15 mouse cellular contexts compared by ENCODE assay signal in genomic region chr14:21631665-21632200, GRCm38 (mm10).
DNase-seq lines count a peak whose midpoint lies in the region; ATAC-seq and TF ChIP-seq lines count a peak whose summit lies in the region.
"Had no signal": no experiment of that assay in that cellular context is flagged by ENCODE, and none has a peak within 500 bp of the region (broad histone marks: within the 10 kb centered on the region; RNA-seq: fewer than 3 reads in every experiment).

No protein-coding gene starts in this region.

- no peak for DNase-seq in hindbrain, embryonic 10.5 days (ENCODE audit: low spot score)
- no peak for DNase-seq in hindbrain, embryonic 11.5 days (ENCODE audit: low spot score)
- DNase-seq in midbrain, postnatal 0 days (ENCODE audit: low spot score): no peak
- DNase-seq in kidney, postnatal 36 days: no peak
- DNase-seq in spleen, postnatal 14 days (ENCODE audit: low spot score in 2 of 2): no peak
- DNase-seq: adrenal gland, postnatal 25 days; heart, postnatal 4 days; lung, adult 2 months; thymus, postnatal 25 days had no signal

- no peak for TF ChIP-seq CTCF in midbrain, postnatal 0 days (IDR thresholded peaks at IDR 0.05)

- H3K27ac ChIP-seq in hindbrain, embryonic 10.5 days: 0 out of 2 replicates have a peak overlapping the region, but pooled peaks have one; percentile 24
- no peak overlapping the region for H3K27ac ChIP-seq in hindbrain, embryonic 11.5 days (ENCODE audit: low read depth, low read length)
- H3K27ac ChIP-seq in forebrain, embryonic 15.5 days (replicated peaks): peak overlapping the region; percentile 52
- peak overlapping the region; percentile 48; the same call in 1 of the 2 replicates for H3K27ac ChIP-seq in hindbrain, embryonic 16.5 days (ENCODE audit: low read depth, low read length)
- H3K27ac ChIP-seq in midbrain, postnatal 0 days (ENCODE audit: low read depth, low read length): peak overlapping the region; percentile 40

- no peaks in the 10 kb centered on the region for H3K9me3 ChIP-seq in hindbrain, embryonic 10.5 days
- H3K9me3 ChIP-seq in hindbrain, embryonic 11.5 days (ENCODE audit: control insufficient read depth, low read length): no peaks in the 10 kb centered on the region
- H3K9me3 ChIP-seq in forebrain, embryonic 15.5 days: no peaks in the 10 kb centered on the region
- H3K9me3 ChIP-seq in hindbrain, embryonic 16.5 days (ENCODE audit: control insufficient read depth, low read length): no peaks in the 10 kb centered on the region
- no peaks in the 10 kb centered on the region for H3K9me3 ChIP-seq in midbrain, postnatal 0 days (ENCODE audit: low read length)
- H3K9me3 ChIP-seq: limb, embryonic 12.5 days; stomach, embryonic 15.5 days had no signal

- peaks cover 58% of the 10 kb centered on the region for H3K36me3 ChIP-seq in hindbrain, embryonic 10.5 days
- 0 out of 2 replicates have a peak, but pooled peaks cover 5% of the 10 kb centered on the region for H3K36me3 ChIP-seq in hindbrain, embryonic 11.5 days (ENCODE audit: control insufficient read depth, insufficient read depth, low read length)
- peaks cover 51% of the 10 kb centered on the region for H3K36me3 ChIP-seq in forebrain, embryonic 15.5 days
- peaks cover 13% of the 10 kb centered on the region for H3K36me3 ChIP-seq in hindbrain, embryonic 16.5 days (ENCODE audit: control insufficient read depth, insufficient read depth, low read length)
- peaks cover 19% of the 10 kb centered on the region for H3K36me3 ChIP-seq in midbrain, postnatal 0 days (ENCODE audit: insufficient read depth, low read length)

- H3K4me1 ChIP-seq in hindbrain, embryonic 10.5 days (replicated peaks): no peaks in the 10 kb centered on the region
- H3K4me1 ChIP-seq in hindbrain, embryonic 11.5 days (replicated peaks; ENCODE audit: control insufficient read depth, insufficient read depth, low read length): no peaks in the 10 kb centered on the region
- peaks cover 4% of the 10 kb centered on the region; the same call in 1 of the 2 replicates for H3K4me1 ChIP-seq in forebrain, embryonic 15.5 days
- H3K4me1 ChIP-seq in hindbrain, embryonic 16.5 days (ENCODE audit: control insufficient read depth, insufficient read depth, low read depth, low read length): no peaks in the 10 kb centered on the region; the same call in 1 of the 2 replicates
- no peaks in the 10 kb centered on the region for H3K4me1 ChIP-seq in midbrain, postnatal 0 days (ENCODE audit: insufficient read depth, low read length)
- H3K4me1 ChIP-seq: stomach, embryonic 15.5 days had no signal

- no peak overlapping the region for H3K4me3 ChIP-seq in hindbrain, embryonic 10.5 days
- H3K4me3 ChIP-seq in hindbrain, embryonic 11.5 days (ENCODE audit: low read depth, low read length): no peak overlapping the region
- H3K4me3 ChIP-seq in forebrain, embryonic 15.5 days: no peak overlapping the region
- H3K4me3 ChIP-seq in hindbrain, embryonic 16.5 days (ENCODE audit: low read length): no peak overlapping the region
- H3K4me3 ChIP-seq in midbrain, postnatal 0 days (ENCODE audit: low read depth, low read length): no peak overlapping the region
- H3K4me3 ChIP-seq: limb, embryonic 12.5 days; stomach, embryonic 15.5 days had no signal

- no peak overlapping the region for H3K4me2 ChIP-seq in hindbrain, embryonic 11.5 days (replicated peaks; ENCODE audit: low read depth, low read length)
- H3K4me2 ChIP-seq in forebrain, embryonic 15.5 days (replicated peaks): no peak overlapping the region
- no peak overlapping the region for H3K4me2 ChIP-seq in hindbrain, embryonic 16.5 days (ENCODE audit: low read length)
- no peak overlapping the region for H3K4me2 ChIP-seq in midbrain, postnatal 0 days (ENCODE audit: low read depth, low read length, poor library complexity, severe bottlenecking)
- H3K4me2 ChIP-seq: heart, embryonic 11.5 days; limb, embryonic 12.5 days; stomach, embryonic 15.5 days had no signal

- no peak for ATAC-seq in hindbrain, embryonic 11.5 days (ENCODE audit: low FRiP score)
- ATAC-seq in forebrain, embryonic 15.5 days (replicated peaks): no peak
- no peak; the same call in 1 of the 2 replicates for ATAC-seq in hindbrain, embryonic 16.5 days
- no peak for ATAC-seq in midbrain, postnatal 0 days (ENCODE audit: low FRiP score)
- no peak for ATAC-seq in megakaryocyte-erythroid progenitor cell, adult 5-6 weeks (replicated peaks; ENCODE audit: low FRiP score, low TSS enrichment, poor library complexity, severe bottlenecking)

- H3K27me3 ChIP-seq in hindbrain, embryonic 10.5 days (ENCODE audit: insufficient read depth, poor library complexity, severe bottlenecking): no peaks in the 10 kb centered on the region
- no peaks in the 10 kb centered on the region for H3K27me3 ChIP-seq in hindbrain, embryonic 11.5 days (ENCODE audit: control insufficient read depth, insufficient read depth, low read length)
- no peaks in the 10 kb centered on the region for H3K27me3 ChIP-seq in forebrain, embryonic 15.5 days
- no peaks in the 10 kb centered on the region for H3K27me3 ChIP-seq in hindbrain, embryonic 16.5 days (replicated peaks; ENCODE audit: control insufficient read depth, insufficient read depth, low read length)
- no peaks in the 10 kb centered on the region for H3K27me3 ChIP-seq in midbrain, postnatal 0 days (ENCODE audit: insufficient read depth, low read length)
- H3K27me3 ChIP-seq: limb, embryonic 12.5 days; stomach, embryonic 15.5 days had no signal

- H3K9ac ChIP-seq in hindbrain, embryonic 11.5 days (ENCODE audit: low read depth, low read length): no peak overlapping the region
- H3K9ac ChIP-seq in forebrain, embryonic 15.5 days (replicated peaks): no peak overlapping the region
- H3K9ac ChIP-seq in hindbrain, embryonic 16.5 days (ENCODE audit: low read depth, low read length): no peak overlapping the region
- no peak overlapping the region for H3K9ac ChIP-seq in midbrain, postnatal 0 days (replicated peaks; ENCODE audit: low read length, poor library complexity, severe bottlenecking)
- H3K9ac ChIP-seq: limb, embryonic 12.5 days; stomach, embryonic 15.5 days had no signal

- 82% methylated on average over 5 of the region's 5 CpGs for WGBS in hindbrain, embryonic 10.5 days
- WGBS in hindbrain, embryonic 11.5 days: 82% methylated on average over 5 of the region's 5 CpGs
- 45% methylated on average over 5 of the region's 5 CpGs for WGBS in forebrain, embryonic 15.5 days
- 60% methylated on average over 5 of the region's 5 CpGs for WGBS in hindbrain, embryonic 16.5 days
- 40% methylated on average over 5 of the region's 5 CpGs for WGBS in midbrain, postnatal 0 days
